Mouse (Mus musculus): ENCODE results near the gene Dock1.

Gene Dock1

GRCm38 (mm10) chr7:134941891-134942290 lies 271.4 kb downstream of the Dock1 start:
- TF ChIP-seq NANOG (IDR thresholded peaks at IDR 0.05; ENCODE audit: borderline replicate concordance, low read length) (no peak), CTCF (conservative IDR thresholded peaks at IDR 0.05; ENCODE audit: low read length) (peak; percentile 26), POU5F1 (IDR thresholded peaks at IDR 0.05; ENCODE audit: borderline replicate concordance, low read length) (no peak)
- H3K4me3 ChIP-seq (replicated peaks; ENCODE audit: low read length), result no peak overlapping the region

GRCm38 (mm10) chr7:134943063-134943462 lies 272.6 kb downstream of the Dock1 start:
- Histone ChIP-seq H3K9me3 (ENCODE audit: low read length) (no peaks in the 10 kb centered on the region), H3K27me3 (ENCODE audit: insufficient read depth, low read length) (peaks cover 14% of the 10 kb centered on the region), H3K36me3 (ENCODE audit: insufficient read depth, low read length) (0 out of 2 replicates have a peak, but pooled peaks cover 4% of the 10 kb centered on the region), H3K4me1 (replicated peaks; ENCODE audit: low read depth, low read length) (peaks cover 9% of the 10 kb centered on the region), H3K4me3 (replicated peaks; ENCODE audit: low read length) (no peak overlapping the region)
- TF ChIP-seq POU5F1 (IDR thresholded peaks at IDR 0.05; ENCODE audit: borderline replicate concordance, low read length) (no peak), CTCF (conservative IDR thresholded peaks at IDR 0.05; ENCODE audit: low read length) (no peak), NANOG (IDR thresholded peaks at IDR 0.05; ENCODE audit: borderline replicate concordance, low read length) (no peak)

More at GRCm38 (mm10) chr7:134941891-134942290, 271.4 kb downstream of the Dock1 start:
- no peaks in the 10 kb centered on the region for H3K36me3 ChIP-seq (ENCODE audit: insufficient read depth, low read length)
- peaks cover 15% of the 10 kb centered on the region for H3K4me1 ChIP-seq (replicated peaks; ENCODE audit: low read depth, low read length)
- no peaks in the 10 kb centered on the region for H3K9me3 ChIP-seq (ENCODE audit: low read length)
- peaks cover 22% of the 10 kb centered on the region for H3K27me3 ChIP-seq (ENCODE audit: insufficient read depth, low read length)

- Histone ChIP-seq H3K9me3 (ENCODE audit: low read length) (no peaks in the 10 kb centered on the region), H3K27me3 (ENCODE audit: insufficient read depth, low read length) (peaks cover 13% of the 10 kb centered on the region), H3K4me3 (replicated peaks; ENCODE audit: low read length) (no peak overlapping the region), H3K36me3 (ENCODE audit: insufficient read depth, low read length) (0 out of 2 replicates have a peak, but pooled peaks cover 4% of the 10 kb centered on the region), H3K4me1 (replicated peaks; ENCODE audit: low read depth, low read length) (peaks cover 6% of the 10 kb centered on the region)
- no peak for TF ChIP-seq CTCF (conservative IDR thresholded peaks at IDR 0.05; ENCODE audit: low read length)
- no peak for TF ChIP-seq POU5F1 (IDR thresholded peaks at IDR 0.05; ENCODE audit: borderline replicate concordance, low read length)
- no peak for TF ChIP-seq NANOG (IDR thresholded peaks at IDR 0.05; ENCODE audit: borderline replicate concordance, low read length)
These were observed 273.2 kb downstream of the Dock1 start for GRCm38 (mm10) chr7:134943701-134944100.

- Histone ChIP-seq H3K27me3 (ENCODE audit: insufficient read depth, low read length) (no peaks in the 10 kb centered on the region), H3K36me3 (ENCODE audit: insufficient read depth, low read length) (0 out of 2 replicates have a peak, but pooled peaks cover 4% of the 10 kb centered on the region), H3K4me3 (replicated peaks; ENCODE audit: low read length) (no peak overlapping the region), H3K9me3 (ENCODE audit: low read length) (no peaks in the 10 kb centered on the region), H3K4me1 (replicated peaks; ENCODE audit: low read depth, low read length) (no peaks in the 10 kb centered on the region)
- TF ChIP-seq NANOG (IDR thresholded peaks at IDR 0.05; ENCODE audit: borderline replicate concordance, low read length) (no peak), CTCF (conservative IDR thresholded peaks at IDR 0.05; ENCODE audit: low read length) (peak; percentile 49)
These were observed 275.7 kb downstream of the Dock1 start for GRCm38 (mm10) chr7:134945925-134946716.

GRCm38 (mm10) chr7:134959086-134959485 lies 288.6 kb downstream of the Dock1 start:
- no peaks in the 10 kb centered on the region for H3K27me3 ChIP-seq (ENCODE audit: insufficient read depth, low read length)
- H3K4me3 ChIP-seq (replicated peaks; ENCODE audit: low read length), result no peak overlapping the region
- TF ChIP-seq CTCF (conservative IDR thresholded peaks at IDR 0.05; ENCODE audit: low read length) (no peak), POU5F1 (IDR thresholded peaks at IDR 0.05; ENCODE audit: borderline replicate concordance, low read length) (no peak), NANOG (IDR thresholded peaks at IDR 0.05; ENCODE audit: borderline replicate concordance, low read length) (no peak)
- H3K4me1 ChIP-seq (replicated peaks; ENCODE audit: low read depth, low read length), result no peaks in the 10 kb centered on the region
- no peaks in the 10 kb centered on the region for H3K9me3 ChIP-seq (ENCODE audit: low read length)
- H3K36me3 ChIP-seq (ENCODE audit: insufficient read depth, low read length), result 0 out of 2 replicates have a peak, but pooled peaks cover 4% of the 10 kb centered on the region

GRCm38 (mm10) chr7:134960871-134961270 lies 290.4 kb downstream of the Dock1 start:
- Histone ChIP-seq H3K9me3 (ENCODE audit: low read length) (no peaks in the 10 kb centered on the region), H3K4me3 (replicated peaks; ENCODE audit: low read length) (no peak overlapping the region), H3K36me3 (ENCODE audit: insufficient read depth, low read length) (0 out of 2 replicates have a peak, but pooled peaks cover 4% of the 10 kb centered on the region), H3K4me1 (replicated peaks; ENCODE audit: low read depth, low read length) (no peaks in the 10 kb centered on the region), H3K27me3 (ENCODE audit: insufficient read depth, low read length) (no peaks in the 10 kb centered on the region)
- TF ChIP-seq CTCF (conservative IDR thresholded peaks at IDR 0.05; ENCODE audit: low read length), result peak; percentile 78
- TF ChIP-seq POU5F1 (IDR thresholded peaks at IDR 0.05; ENCODE audit: borderline replicate concordance, low read length), result no peak
- no peak for TF ChIP-seq NANOG (IDR thresholded peaks at IDR 0.05; ENCODE audit: borderline replicate concordance, low read length)

GRCm38 (mm10) chr7:134961608-134962007 lies 291.2 kb downstream of the Dock1 start:
- no peak overlapping the region for H3K4me3 ChIP-seq (replicated peaks; ENCODE audit: low read length)
- H3K27me3 ChIP-seq (ENCODE audit: insufficient read depth, low read length), result no peaks in the 10 kb centered on the region
- no peaks in the 10 kb centered on the region for H3K9me3 ChIP-seq (ENCODE audit: low read length)
- 0 out of 2 replicates have a peak, but pooled peaks cover 4% of the 10 kb centered on the region for H3K36me3 ChIP-seq (ENCODE audit: insufficient read depth, low read length)
- TF ChIP-seq POU5F1 (IDR thresholded peaks at IDR 0.05; ENCODE audit: borderline replicate concordance, low read length) (no peak), CTCF (conservative IDR thresholded peaks at IDR 0.05; ENCODE audit: low read length) (no peak), NANOG (IDR thresholded peaks at IDR 0.05; ENCODE audit: borderline replicate concordance, low read length) (no peak)
- H3K4me1 ChIP-seq (replicated peaks; ENCODE audit: low read depth, low read length), result no peaks in the 10 kb centered on the region

GRCm38 (mm10) chr7:134990244-134990643 lies 319.8 kb downstream of the Dock1 start:
- peaks cover 14% of the 10 kb centered on the region for H3K36me3 ChIP-seq (ENCODE audit: insufficient read depth, low read length)
- H3K9me3 ChIP-seq (ENCODE audit: low read length), result no peaks in the 10 kb centered on the region
- no peak overlapping the region for H3K4me3 ChIP-seq (replicated peaks; ENCODE audit: low read length)
- no peaks in the 10 kb centered on the region for H3K4me1 ChIP-seq (replicated peaks; ENCODE audit: low read depth, low read length)
- TF ChIP-seq POU5F1 (IDR thresholded peaks at IDR 0.05; ENCODE audit: borderline replicate concordance, low read length) (no peak), CTCF (conservative IDR thresholded peaks at IDR 0.05; ENCODE audit: low read length) (no peak), NANOG (IDR thresholded peaks at IDR 0.05; ENCODE audit: borderline replicate concordance, low read length) (no peak)
- no peaks in the 10 kb centered on the region for H3K27me3 ChIP-seq (ENCODE audit: insufficient read depth, low read length)

All from E14TG2a.4 (cell line).